In genomic region chr10:50698836-50699433, GRCm38 (mm10) we compare ENCODE assay signal across 8 mouse cellular contexts.
DNase-seq lines count a peak whose midpoint lies in the region; TF ChIP-seq lines count a peak whose summit lies in the region.

No protein-coding gene starts in this region.

- H3K4me1 ChIP-seq in CH12.LX (ENCODE audit: control insufficient read depth in 1 of 2, insufficient read depth in 2 of 2): peaks cover 0 to 13% of the 10 kb centered on the region in 2 experiments; a peak in 2 of 4 replicates

- no peak overlapping the region for H3K4me3 ChIP-seq in CH12.LX (replicated peaks in 1 of 3; ENCODE audit: low read depth in 2 of 3, low read length in 2 of 3, poor library complexity in 1 of 3)

- in situ Hi-C loops in CH12.LX (cut with MboI; ENCODE audit: low pct_ligation_motif_present, low pct_unique_long_range_greater_than_20kb, low sequenced_read_pairs): no loop called here

- peak; percentile 28 for DNase-seq in kidney, adult 9 months
- DNase-seq in kidney, postnatal 14 days: no peak
- DNase-seq in CH12.LX (ENCODE audit: extremely low read depth): peak; percentile 43
- DNase-seq in embryo, embryonic 10.5 days (ENCODE audit: low spot score): peak; percentile 68
- peak; percentile 39 for DNase-seq in mesoderm, embryonic 11.5 days (ENCODE audit: low read depth, low spot score)
- DNase-seq in thymus, postnatal 25 days: no peak
- no peak for DNase-seq in urinary bladder, postnatal 4 days (ENCODE audit: low spot score in 2 of 2)
- no peak for DNase-seq in heart, postnatal 4 days

- no peak overlapping the region for H3K9ac ChIP-seq in CH12.LX (ENCODE audit: insufficient read depth, low read depth)

- dilution Hi-C loops in CH12.LX (cut with MboI; ENCODE audit: extremely low pct_ligation_motif_present, extremely low pct_unique_long_range_greater_than_20kb, low sequenced_read_pairs): no loop called here

- no peaks in the 10 kb centered on the region for H3K79me2 ChIP-seq in CH12.LX (replicated peaks; ENCODE audit: control insufficient read depth, extremely low read depth, insufficient read depth, poor library complexity, severe bottlenecking)

- H3K36me3 ChIP-seq in CH12.LX (replicated peaks in 1 of 2; ENCODE audit: control insufficient read depth in 1 of 2, insufficient read depth in 1 of 2, low read length in 1 of 2): peaks cover 3 to 21% of the 10 kb centered on the region in 2 experiments

- TF ChIP-seq EP300 in CH12.LX (IDR thresholded peaks at IDR 0.05; ENCODE audit: low read length): no peak

- peak; percentile 65 for TF ChIP-seq RAD21 in CH12.LX (IDR thresholded peaks at IDR 0.05; ENCODE audit: low read depth, low read length)

- no peaks in the 10 kb centered on the region for H3K9me3 ChIP-seq in CH12.LX (replicated peaks; ENCODE audit: low read length)

- TF ChIP-seq CTCF in CH12.LX (conservative IDR thresholded peaks at IDR 0.05 in 1 of 2, IDR thresholded peaks at IDR 0.05 in 1 of 2; ENCODE audit: low read depth in 2 of 2, low read length in 2 of 2): peak; percentile 5 to 58; a peak in 2 of 4 replicates

- H3K4me2 ChIP-seq in CH12.LX (ENCODE audit: insufficient read depth, low read depth, poor library complexity, severe bottlenecking): no peak overlapping the region

- no peak overlapping the region for H3K27ac ChIP-seq in CH12.LX (ENCODE audit: insufficient read depth, low read depth)

- no peak for TF ChIP-seq POLR2A in CH12.LX (IDR thresholded peaks at IDR 0.05; ENCODE audit: low read depth, low read length)

- H3K27me3 ChIP-seq in CH12.LX (replicated peaks): no peaks in the 10 kb centered on the region

TF ChIP-seq in CH12.LX, 34 proteins besides CTCF, POLR2A, EP300 and RAD21:
- TF ChIP-seq MAZ (IDR thresholded peaks at IDR 0.05; ENCODE audit: low read depth, low read length) (no peak), JUND (conservative IDR thresholded peaks at IDR 0.05; ENCODE audit: low read depth, low read length) (0 out of 2 replicates have a peak, but pooled peaks have one; percentile 22), ZC3H11A (IDR thresholded peaks at IDR 0.05; ENCODE audit: low read depth, low read length) (no peak), SMC3 (IDR thresholded peaks at IDR 0.05; ENCODE audit: low read depth, low read length) (peak; percentile 31; the same call in 1 of the 2 replicates)
TF ChIP-seq in CH12.LX: peak in this region for 2.

Comparison
In these comparisons a context has a peak if more than half of its experiments do, and no peak if none do; other contexts are left out.
1. DNase-seq: peak in kidney, adult 9 months (single experiment), CH12.LX (single experiment), embryo, embryonic 10.5 days (single experiment) and mesoderm, embryonic 11.5 days (single experiment); none in kidney, postnatal 14 days (single experiment), thymus, postnatal 25 days (single experiment), urinary bladder, postnatal 4 days (0 of 2) and heart, postnatal 4 days (single experiment).